Mouse (Mus musculus) lung, postnatal 10 days (tissue): ENCODE measurements around the gene 4930467E23Rik.
"Not testable (repeated sequence)": the region's sequence is repeated elsewhere in the genome, so short reads cannot be mapped to it uniquely, and the experiment has no call there.

Experiments
- DNase-seq: peaks from one replicate; pipeline ENCODE4 v3.0.0; 2021

The 4930467E23Rik gene

GRCm38 (mm10) chr8:19781328-19782114, 52.1 kb downstream of the 4930467E23Rik start:
- DNase-seq: not testable (repeated sequence)

GRCm38 (mm10) chr8:19782736-19783135, 53.4 kb downstream of the 4930467E23Rik start:
- not testable (repeated sequence) for DNase-seq

GRCm38 (mm10) chr8:19783860-19784259, 54.5 kb downstream of the 4930467E23Rik start:
- DNase-seq: not testable (repeated sequence)

- DNase-seq: peak; percentile 99
Measured at GRCm38 (mm10) chr8:19784554-19785364, 55.4 kb downstream of the 4930467E23Rik start.

GRCm38 (mm10) chr8:19792696-19793095, 63.3 kb downstream of the 4930467E23Rik start:
- DNase-seq: not testable (repeated sequence)
